Mouse (Mus musculus) G1E (cell line): Measurements from ENCODE around the gene Cda.

Experiments used
- CTCF ChIP-seq: IDR thresholded peaks from 2 replicates; pipeline ENCODE4 v1.5.1; 2012; ENCODE audit warnings: low read depth, low read length, inconsistent platforms, mixed read lengths
- GATA1 ChIP-seq: IDR thresholded peaks from 2 replicates; pipeline ENCODE4 v1.6.1; 2012; ENCODE audit warnings: borderline replicate concordance, low read length, inconsistent platforms, mixed read lengths
- GATA2 ChIP-seq: IDR thresholded peaks from 2 replicates; pipeline ENCODE4 v1.6.1; 2012; ENCODE audit warnings: low read depth, low read length, inconsistent platforms, borderline replicate concordance
- TAL1 ChIP-seq: conservative IDR thresholded peaks from 2 replicates; pipeline ENCODE4 v1.6.1; 2012; ENCODE audit warnings: low read depth, low read length, inconsistent platforms, mixed read lengths

GRCm38 (mm10) chr4:138304340-138305104, 63.3 kb downstream of the Cda start, which contains the start of gene Ddost:
- no peak for TF ChIP-seq CTCF
- no peak for TF ChIP-seq TAL1
- TF ChIP-seq GATA2 = no peak
- TF ChIP-seq GATA1 = no peak
